11 mouse cellular contexts compared by ENCODE assay signal in the genomic region with DNA sequence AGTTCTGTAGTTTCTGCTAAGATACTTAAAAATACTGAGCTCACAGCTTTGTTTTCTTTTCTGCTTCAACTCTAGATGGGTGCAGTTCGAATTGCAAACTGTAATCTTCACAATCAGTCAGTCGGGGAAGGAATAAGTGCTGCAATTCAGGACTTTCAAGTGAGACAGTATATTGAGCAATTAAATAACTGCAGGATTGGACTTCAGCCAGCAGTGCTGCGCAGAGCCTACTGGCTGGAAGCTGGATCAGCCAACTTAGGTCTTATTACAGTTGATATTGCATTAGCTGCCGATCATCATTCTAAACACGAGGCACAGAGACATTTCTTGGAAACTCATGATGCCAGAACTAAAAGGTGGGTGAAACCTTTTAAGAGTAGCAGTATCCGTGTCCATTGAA.
DNase-seq lines count a peak whose midpoint lies in the region; ATAC-seq and TF ChIP-seq lines count a peak whose summit lies in the region.
"Had no signal": no experiment of that assay in that cellular context is flagged by ENCODE, and none has a peak within 500 bp of the region (broad histone marks: within the 10 kb centered on the region; RNA-seq: fewer than 3 reads in every experiment).

No protein-coding gene starts in this region.

- no peak for ATAC-seq in midbrain, postnatal 0 days (ENCODE audit: low FRiP score)
- no peak for ATAC-seq in midbrain, embryonic 11.5 days (ENCODE audit: low FRiP score)
- peak; percentile 52 for ATAC-seq in megakaryocyte progenitor cell, adult 5-6 weeks (replicated peaks; ENCODE audit: poor library complexity)
- no peak for ATAC-seq in hindbrain, embryonic 11.5 days (ENCODE audit: low FRiP score)

- TF ChIP-seq CTCF in midbrain, postnatal 0 days (IDR thresholded peaks at IDR 0.05): no peak

- peak; percentile 7 for DNase-seq in gastrocnemius, adult 18-20 months (ENCODE audit: low spot score)
- DNase-seq in gastrocnemius, postnatal 4 days (ENCODE audit: low spot score in 2 of 2): no peak
- DNase-seq in midbrain, postnatal 0 days (ENCODE audit: low spot score): peak; percentile 40
- DNase-seq in midbrain, embryonic 11.5 days (ENCODE audit: low spot score, missing footprints): no peak
- peak; percentile 72 for DNase-seq in fat pad, adult 2 months (ENCODE audit: extremely low read depth, low read depth, low spot score)
- DNase-seq in hindbrain, embryonic 11.5 days (ENCODE audit: low spot score): no peak
- DNase-seq in frontal cortex, postnatal 10 days (ENCODE audit: low spot score in 2 of 2): no peak
- DNase-seq: kidney, adult 11 months had no signal

- H3K4me1 ChIP-seq in midbrain, postnatal 0 days (ENCODE audit: insufficient read depth, low read length): no peaks in the 10 kb centered on the region
- no peaks in the 10 kb centered on the region for H3K4me1 ChIP-seq in midbrain, embryonic 11.5 days (ENCODE audit: control insufficient read depth, insufficient read depth, low read length)
- H3K4me1 ChIP-seq in hindbrain, embryonic 11.5 days (replicated peaks; ENCODE audit: control insufficient read depth, insufficient read depth, low read length): no peaks in the 10 kb centered on the region

- WGBS in midbrain, postnatal 0 days: 81% methylated on average over 6 of the region's 6 CpGs
- WGBS in midbrain, embryonic 11.5 days: 87% methylated on average over 6 of the region's 6 CpGs
- 88% methylated on average over 6 of the region's 6 CpGs for WGBS in hindbrain, embryonic 11.5 days

- H3K4me2 ChIP-seq in midbrain, postnatal 0 days (ENCODE audit: low read depth, low read length, poor library complexity, severe bottlenecking): no peak overlapping the region
- H3K4me2 ChIP-seq in midbrain, embryonic 11.5 days: no peak overlapping the region
- no peak overlapping the region for H3K4me2 ChIP-seq in hindbrain, embryonic 11.5 days (replicated peaks; ENCODE audit: low read depth, low read length)
- H3K4me2 ChIP-seq: heart, embryonic 13.5 days had no signal

- peaks cover 19% of the 10 kb centered on the region; the same call in 1 of the 2 replicates for H3K36me3 ChIP-seq in midbrain, postnatal 0 days (ENCODE audit: insufficient read depth, low read length)
- no peaks in the 10 kb centered on the region for H3K36me3 ChIP-seq in midbrain, embryonic 11.5 days (ENCODE audit: control insufficient read depth, insufficient read depth, low read length)
- H3K36me3 ChIP-seq in hindbrain, embryonic 11.5 days (ENCODE audit: control insufficient read depth, insufficient read depth, low read length): no peaks in the 10 kb centered on the region

- no peak overlapping the region for H3K27ac ChIP-seq in midbrain, postnatal 0 days (ENCODE audit: low read depth, low read length)
- H3K27ac ChIP-seq in midbrain, embryonic 11.5 days (ENCODE audit: low read depth, low read length): no peak overlapping the region
- no peak overlapping the region for H3K27ac ChIP-seq in hindbrain, embryonic 11.5 days (ENCODE audit: low read depth, low read length)
- H3K27ac ChIP-seq: heart, embryonic 13.5 days had no signal

- H3K9ac ChIP-seq in midbrain, postnatal 0 days (replicated peaks; ENCODE audit: low read length, poor library complexity, severe bottlenecking): no peak overlapping the region
- no peak overlapping the region for H3K9ac ChIP-seq in midbrain, embryonic 11.5 days (ENCODE audit: low read length)
- H3K9ac ChIP-seq in hindbrain, embryonic 11.5 days (ENCODE audit: low read depth, low read length): no peak overlapping the region
- H3K9ac ChIP-seq: heart, embryonic 13.5 days had no signal

- H3K27me3 ChIP-seq in midbrain, postnatal 0 days (ENCODE audit: insufficient read depth, low read length): no peaks in the 10 kb centered on the region
- no peaks in the 10 kb centered on the region for H3K27me3 ChIP-seq in midbrain, embryonic 11.5 days (ENCODE audit: control insufficient read depth, insufficient read depth, low read length)
- H3K27me3 ChIP-seq in hindbrain, embryonic 11.5 days (ENCODE audit: control insufficient read depth, insufficient read depth, low read length): no peaks in the 10 kb centered on the region
- H3K27me3 ChIP-seq: CH12.LX; heart, embryonic 13.5 days had no signal

- H3K9me3 ChIP-seq in midbrain, postnatal 0 days (ENCODE audit: low read length): no peaks in the 10 kb centered on the region
- H3K9me3 ChIP-seq in midbrain, embryonic 11.5 days (ENCODE audit: control insufficient read depth, low read length): no peaks in the 10 kb centered on the region
- H3K9me3 ChIP-seq in hindbrain, embryonic 11.5 days (ENCODE audit: control insufficient read depth, low read length): no peaks in the 10 kb centered on the region
- H3K9me3 ChIP-seq: heart, embryonic 13.5 days had no signal

- H3K4me3 ChIP-seq in midbrain, postnatal 0 days (ENCODE audit: low read depth, low read length): no peak overlapping the region
- no peak overlapping the region for H3K4me3 ChIP-seq in midbrain, embryonic 11.5 days (ENCODE audit: low read depth, low read length)
- no peak overlapping the region for H3K4me3 ChIP-seq in hindbrain, embryonic 11.5 days (ENCODE audit: low read depth, low read length)
- H3K4me3 ChIP-seq: heart, embryonic 13.5 days had no signal

Comparison
In these comparisons a context has a peak if more than half of its experiments do, and no peak if none do; other contexts are left out.
1. DNase-seq: peak in gastrocnemius, adult 18-20 months (single experiment), midbrain, postnatal 0 days (single experiment) and fat pad, adult 2 months (single experiment); none in gastrocnemius, postnatal 4 days (0 of 2), midbrain, embryonic 11.5 days (single experiment), hindbrain, embryonic 11.5 days (single experiment) and frontal cortex, postnatal 10 days (0 of 2).